Mouse (Mus musculus): Measurements from ENCODE around the gene Mfsd12. TPM values are rescaled to one million over a fixed set of nuclear protein-coding genes. Genes with fewer than 3 reads are reported as not detected.

Mfsd12 gene
- total and polyA plus RNA-seq, 3 experiments: 22.5 to 29.0 TPM; not detected in 1

DNA sequence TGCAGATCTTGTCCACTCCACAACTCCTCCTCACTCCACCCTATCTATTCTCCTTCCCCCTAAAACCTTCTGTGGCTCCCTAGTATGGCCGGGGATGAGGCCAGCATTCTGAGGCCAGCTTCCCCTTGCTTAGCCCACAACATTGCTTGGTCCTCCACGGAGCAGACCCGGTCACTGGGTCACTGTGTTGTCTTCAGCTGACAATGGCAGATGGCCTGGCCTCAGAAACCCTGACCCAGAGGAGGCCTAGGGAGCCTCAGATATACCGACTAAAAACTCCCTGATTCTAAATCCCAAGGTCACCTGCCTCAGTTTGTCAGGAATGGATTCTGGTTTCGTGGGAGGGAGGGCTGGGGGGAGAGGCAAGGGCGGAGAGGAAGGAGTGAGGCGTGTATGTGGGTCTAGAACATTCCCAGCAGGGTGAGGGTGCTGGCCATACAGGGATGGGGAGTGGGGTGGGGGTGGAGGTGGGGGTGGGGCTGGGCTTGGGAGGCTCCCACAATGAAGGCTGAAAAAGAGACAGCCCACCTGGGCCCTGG is 45.0 kb downstream of the Mfsd12 start:
- no peaks in the 10 kb centered on the region for H3K27me3 ChIP-seq (ENCODE audit: control insufficient read depth in 1 of 2, insufficient read depth in 2 of 2, low read length in 2 of 2)
- H3K36me3 ChIP-seq (ENCODE audit: control insufficient read depth in 1 of 2, insufficient read depth in 2 of 2, low read length in 2 of 2): peaks cover 0 to 7% of the 10 kb centered on the region in 2 experiments; a peak in 2 of 4 replicates
- H3K9me3 ChIP-seq (replicated peaks; ENCODE audit: insufficient read depth, low read length): no peaks in the 10 kb centered on the region
- H3K9ac ChIP-seq (ENCODE audit: control insufficient read depth, low read depth, low read length, poor library complexity, severe bottlenecking): no peak overlapping the region
- no peak for TF ChIP-seq MYB (IDR thresholded peaks at IDR 0.05; ENCODE audit: low read depth, low read length)
- no peak for TF ChIP-seq ZNF384 (IDR thresholded peaks at IDR 0.05; ENCODE audit: low read depth, low read length)
- no peak for TF ChIP-seq ZMIZ1 (IDR thresholded peaks at IDR 0.05; ENCODE audit: low read depth, low read length)
- TF ChIP-seq KAT2A (conservative IDR thresholded peaks at IDR 0.05; ENCODE audit: low read depth, low read length): no peak
- TF ChIP-seq CHD2 (IDR thresholded peaks at IDR 0.05; ENCODE audit: low read length): no peak
- no peak for TF ChIP-seq ZC3H11A (IDR thresholded peaks at IDR 0.05; ENCODE audit: low read depth, low read length)
- no peak for TF ChIP-seq ELF1 (IDR thresholded peaks at IDR 0.05; ENCODE audit: low read depth, low read length)
- no peak for TF ChIP-seq ZKSCAN1 (IDR thresholded peaks at IDR 0.05; ENCODE audit: low read depth, low read length)
- TF ChIP-seq JUND (IDR thresholded peaks at IDR 0.05; ENCODE audit: low read depth, low read length): no peak
- no peak for TF ChIP-seq TBP (IDR thresholded peaks at IDR 0.05; ENCODE audit: low read depth, low read length)
- DNase-seq (ENCODE audit: low read depth, low spot score): no peak
- H3K27ac ChIP-seq (ENCODE audit: control insufficient read depth, low read depth, low read length): no peak overlapping the region
- no peaks in the 10 kb centered on the region for H3K79me2 ChIP-seq (ENCODE audit: control insufficient read depth, insufficient read depth, low read length, poor library complexity)
- H3K4me3 ChIP-seq (ENCODE audit: control insufficient read depth in 1 of 2, insufficient read depth in 1 of 2, low read depth in 2 of 2, low read length in 2 of 2): no peak overlapping the region
- peaks cover 0 to 14% of the 10 kb centered on the region in 2 experiments; a peak in 2 of 4 replicates for H3K4me1 ChIP-seq (ENCODE audit: control insufficient read depth in 1 of 2, insufficient read depth in 2 of 2, low read length in 2 of 2)

DNA sequence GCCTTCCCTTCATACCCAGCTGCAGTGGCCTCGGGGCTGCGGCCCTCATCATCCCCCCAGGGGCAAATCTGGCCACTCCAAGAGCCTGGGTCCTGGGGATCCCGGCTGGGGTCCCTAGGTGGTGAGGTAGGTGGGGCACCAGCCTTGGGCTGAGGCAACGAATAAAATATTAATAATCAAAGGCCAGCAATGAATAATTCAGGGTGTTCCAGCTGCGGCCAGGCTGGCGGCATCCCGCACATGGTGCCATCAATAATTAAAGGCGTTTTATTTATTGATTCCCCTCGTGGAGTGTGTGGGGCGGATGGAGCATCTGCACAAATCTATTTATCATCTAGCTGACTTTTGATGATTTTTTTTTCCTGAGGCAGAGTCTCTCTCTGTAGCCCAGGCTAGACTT is 46.2 kb downstream of the Mfsd12 start:
- Histone ChIP-seq H3K9ac (ENCODE audit: control insufficient read depth, low read depth, low read length, poor library complexity, severe bottlenecking) (no peak overlapping the region), H3K4me1 (ENCODE audit: control insufficient read depth in 1 of 2, insufficient read depth in 2 of 2, low read length in 2 of 2) (peaks cover 3 to 24% of the 10 kb centered on the region in 2 experiments; a peak in 3 of 4 replicates), H3K27me3 (ENCODE audit: control insufficient read depth in 1 of 2, insufficient read depth in 2 of 2, low read length in 2 of 2) (no peaks in the 10 kb centered on the region), H3K36me3 (ENCODE audit: control insufficient read depth in 1 of 2, insufficient read depth in 2 of 2, low read length in 2 of 2) (peaks cover 0 to 15% of the 10 kb centered on the region in 2 experiments; a peak in 2 of 4 replicates), H3K4me3 (ENCODE audit: control insufficient read depth in 1 of 2, insufficient read depth in 1 of 2, low read depth in 2 of 2, low read length in 2 of 2) (no peak overlapping the region), H3K9me3 (replicated peaks; ENCODE audit: insufficient read depth, low read length) (no peaks in the 10 kb centered on the region), H3K79me2 (ENCODE audit: control insufficient read depth, insufficient read depth, low read length, poor library complexity) (no peaks in the 10 kb centered on the region), H3K27ac (ENCODE audit: control insufficient read depth, low read depth, low read length) (no peak overlapping the region)
- DNase-seq (ENCODE audit: low read depth, low spot score): no peak
- TF ChIP-seq ZNF384 (IDR thresholded peaks at IDR 0.05; ENCODE audit: low read depth, low read length) (no peak), GATA1 (IDR thresholded peaks at IDR 0.05; ENCODE audit: low read depth, low read length) (no peak), E2F4 (IDR thresholded peaks at IDR 0.05; ENCODE audit: borderline replicate concordance, low read depth, low read length) (no peak), MYC (IDR thresholded peaks at IDR 0.05; ENCODE audit: low read depth, low read length) (no peak), MAFK (IDR thresholded peaks at IDR 0.05; ENCODE audit: borderline replicate concordance, low read depth, low read length) (no peak), NELFE (IDR thresholded peaks at IDR 0.05; ENCODE audit: low read depth, low read length) (no peak), MAX (IDR thresholded peaks at IDR 0.05; ENCODE audit: low read length) (no peak), TAL1 (IDR thresholded peaks at IDR 0.05; ENCODE audit: low read length) (no peak), SMC3 (IDR thresholded peaks at IDR 0.05; ENCODE audit: low read depth, low read length) (no peak), EP300 (IDR thresholded peaks at IDR 0.05; ENCODE audit: low read depth in 1 of 2, low read length in 2 of 2) (no peak), CHD2 (IDR thresholded peaks at IDR 0.05; ENCODE audit: low read length) (no peak), MEF2A (IDR thresholded peaks at IDR 0.05; ENCODE audit: extremely low read depth, insufficient replicate concordance, low read depth, low read length, poor library complexity, severe bottlenecking) (no peak), USF1 (IDR thresholded peaks at IDR 0.05; ENCODE audit: low read depth, low read length) (no peak), ZC3H11A (IDR thresholded peaks at IDR 0.05; ENCODE audit: low read depth, low read length) (no peak), USF2 (IDR thresholded peaks at IDR 0.05; ENCODE audit: borderline replicate concordance in 1 of 2, insufficient read depth in 1 of 2, low read depth in 1 of 2, low read length in 2 of 2) (no peak), ELF1 (IDR thresholded peaks at IDR 0.05; ENCODE audit: low read depth, low read length) (no peak), MYB (IDR thresholded peaks at IDR 0.05; ENCODE audit: low read depth, low read length) (no peak), MXI1 (IDR thresholded peaks at IDR 0.05; ENCODE audit: low read depth, low read length) (no peak)

Measured in MEL (cell line).